Mouse (Mus musculus): ENCODE data around the gene Mark1. TPM values are rescaled to one million over a fixed set of nuclear protein-coding genes. Genes with fewer than 3 reads are reported as not detected.

The Mark1 gene
- polyA plus RNA-seq, 1 experiment from 2014 or later: 1.5 TPM

- no peak overlapping the region for H3K27ac ChIP-seq (ENCODE audit: low read length)
- DNase-seq (ENCODE audit: low spot score): peak; percentile 59
- H3K27me3 ChIP-seq (replicated peaks; ENCODE audit: insufficient read depth, low read length): no peaks in the 10 kb centered on the region
- ATAC-seq: peak; percentile 61
- H3K4me2 ChIP-seq (replicated peaks; ENCODE audit: low read depth, low read length): no peak overlapping the region
- WGBS: 43% methylated on average over 12 of the region's 12 CpGs
- no peaks in the 10 kb centered on the region for H3K36me3 ChIP-seq (ENCODE audit: insufficient read depth, low read length)
- TF ChIP-seq EP300 (IDR thresholded peaks at IDR 0.05) (no peak), CTCF (IDR thresholded peaks at IDR 0.05) (peak; percentile 60)
- no peaks in the 10 kb centered on the region for H3K4me1 ChIP-seq (ENCODE audit: insufficient read depth, low read depth, low read length)
- H3K4me3 ChIP-seq (ENCODE audit: low read depth, low read length): no peak overlapping the region
- H3K9me3 ChIP-seq (ENCODE audit: low read length): no peaks in the 10 kb centered on the region
- H3K9ac ChIP-seq (replicated peaks; ENCODE audit: low read depth): no peak overlapping the region
These were observed 33.5 kb downstream of the Mark1 start for GRCm38 (mm10) chr1:184965682-184966360.

DNA sequence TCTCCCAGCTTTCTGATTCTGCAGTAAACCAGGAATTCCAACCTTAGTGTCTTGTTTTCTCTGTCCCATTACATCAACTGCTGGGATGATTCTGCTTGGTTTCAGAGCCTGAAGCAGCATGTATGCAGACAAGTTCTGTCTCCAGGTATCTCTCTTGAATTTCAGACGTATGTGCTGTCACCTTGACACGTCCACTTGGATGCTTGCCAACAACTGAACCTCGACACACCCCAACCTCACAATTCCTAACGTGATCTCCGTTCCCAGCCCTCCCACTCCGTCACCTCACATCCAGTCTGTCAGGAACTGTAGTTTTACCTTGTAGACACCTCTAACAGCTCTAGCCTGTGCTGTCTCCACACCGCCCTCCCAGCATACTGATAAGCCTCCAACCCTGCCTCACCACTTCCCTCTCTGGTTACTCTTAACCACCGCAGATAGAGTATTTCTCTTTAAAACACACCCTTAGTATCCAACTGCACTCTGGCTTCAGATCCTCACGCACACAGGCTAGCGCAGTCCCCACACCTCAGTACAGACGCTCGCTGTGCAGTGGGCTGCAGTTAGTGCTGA, 36.2 kb downstream of the Mark1 start:
- no peak for DNase-seq (ENCODE audit: low spot score)
- no peaks in the 10 kb centered on the region for H3K36me3 ChIP-seq (ENCODE audit: insufficient read depth, low read length)

DNA sequence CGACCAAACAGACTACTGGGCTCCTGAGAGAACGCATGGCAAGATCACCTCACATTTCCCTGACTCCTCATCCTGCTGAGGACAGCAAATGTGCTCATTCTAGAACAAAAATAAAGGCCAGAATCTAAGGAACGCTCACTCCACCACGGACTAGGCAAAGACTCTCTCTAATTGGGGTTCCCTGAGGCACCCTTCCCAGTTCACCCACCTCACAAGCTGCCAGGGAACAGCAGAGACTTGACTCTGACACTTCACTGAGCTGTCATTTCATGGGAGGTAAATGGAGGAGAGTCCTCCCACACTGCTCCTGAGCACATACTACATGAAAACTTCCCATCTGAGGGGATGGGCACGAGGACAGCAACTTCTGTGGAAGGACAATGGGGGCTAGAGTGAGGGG, 37.5 kb downstream of the Mark1 start:
- ATAC-seq (no peak), DNase-seq (ENCODE audit: low spot score) (no peak)
- H3K27me3 ChIP-seq (replicated peaks; ENCODE audit: insufficient read depth, low read length): no peaks in the 10 kb centered on the region
- WGBS: 76% methylated on average over 5 of the region's 5 CpGs
- no peak overlapping the region for H3K4me2 ChIP-seq (replicated peaks; ENCODE audit: low read depth, low read length)
- TF ChIP-seq CTCF (IDR thresholded peaks at IDR 0.05) (no peak), EP300 (IDR thresholded peaks at IDR 0.05) (no peak)
- H3K27ac ChIP-seq (ENCODE audit: low read length): no peak overlapping the region
- H3K4me3 ChIP-seq (ENCODE audit: low read depth, low read length): no peak overlapping the region
- H3K4me1 ChIP-seq (ENCODE audit: insufficient read depth, low read depth, low read length): no peaks in the 10 kb centered on the region
- H3K36me3 ChIP-seq (ENCODE audit: insufficient read depth, low read length): no peaks in the 10 kb centered on the region
- H3K9ac ChIP-seq (replicated peaks; ENCODE audit: low read depth): no peak overlapping the region
- H3K9me3 ChIP-seq (ENCODE audit: low read length): no peaks in the 10 kb centered on the region

More for the DNA sequence above, 36.2 kb downstream of the Mark1 start:
- no peaks in the 10 kb centered on the region for H3K9me3 ChIP-seq (ENCODE audit: low read length)
- H3K27me3 ChIP-seq (replicated peaks; ENCODE audit: insufficient read depth, low read length): no peaks in the 10 kb centered on the region
- no peak overlapping the region for H3K4me2 ChIP-seq (replicated peaks; ENCODE audit: low read depth, low read length)
- no peak overlapping the region for H3K4me3 ChIP-seq (ENCODE audit: low read depth, low read length)
- H3K4me1 ChIP-seq (ENCODE audit: insufficient read depth, low read depth, low read length): no peaks in the 10 kb centered on the region
- ATAC-seq: no peak
- TF ChIP-seq CTCF (IDR thresholded peaks at IDR 0.05) (no peak), EP300 (IDR thresholded peaks at IDR 0.05) (no peak)
- H3K27ac ChIP-seq (ENCODE audit: low read length): no peak overlapping the region
- no peak overlapping the region for H3K9ac ChIP-seq (replicated peaks; ENCODE audit: low read depth)
- 39% methylated on average over 12 of the region's 12 CpGs for WGBS

- peak; percentile 49; the same call in 1 of the 2 replicates for ATAC-seq
- H3K9me3 ChIP-seq (ENCODE audit: low read length): no peaks in the 10 kb centered on the region
- TF ChIP-seq EP300 (IDR thresholded peaks at IDR 0.05) (no peak), CTCF (IDR thresholded peaks at IDR 0.05) (no peak)
- no peak overlapping the region for H3K9ac ChIP-seq (replicated peaks; ENCODE audit: low read depth)
- no peaks in the 10 kb centered on the region for H3K36me3 ChIP-seq (ENCODE audit: insufficient read depth, low read length)
- H3K27ac ChIP-seq (ENCODE audit: low read length): 0 out of 2 replicates have a peak overlapping the region, but pooled peaks have one; percentile 9
- H3K4me1 ChIP-seq (ENCODE audit: insufficient read depth, low read depth, low read length): no peaks in the 10 kb centered on the region
- WGBS: 64% methylated on average over 9 of the region's 9 CpGs
- H3K4me3 ChIP-seq (ENCODE audit: low read depth, low read length): no peak overlapping the region
- peak; percentile 31 for DNase-seq (ENCODE audit: low spot score)
- H3K4me2 ChIP-seq (replicated peaks; ENCODE audit: low read depth, low read length): no peak overlapping the region
- no peaks in the 10 kb centered on the region for H3K27me3 ChIP-seq (replicated peaks; ENCODE audit: insufficient read depth, low read length)
These were observed 40.6 kb downstream of the Mark1 start for GRCm38 (mm10) chr1:184958818-184959217.

DNA sequence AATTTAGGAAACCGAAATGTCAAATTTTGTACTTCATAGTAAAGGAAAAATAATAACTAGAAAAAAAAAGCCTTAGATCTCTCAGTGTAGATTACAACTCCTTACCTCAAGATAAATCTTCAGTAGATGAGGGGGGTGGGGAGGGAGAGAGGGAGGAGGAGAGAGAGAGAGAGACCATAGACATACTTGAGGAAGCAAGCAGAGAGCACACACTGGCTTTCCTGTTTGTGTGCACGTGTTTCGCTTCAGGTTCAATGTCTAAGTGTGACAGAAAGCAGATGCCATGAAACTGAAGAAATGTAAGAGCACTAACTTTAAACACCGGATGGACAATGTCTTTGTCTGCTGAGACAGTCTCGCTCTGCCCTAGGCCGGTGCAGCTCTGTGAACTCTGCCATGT, 41.0 kb downstream of the Mark1 start:
- 0 out of 2 replicates have a peak overlapping the region, but pooled peaks have one; percentile 9 for H3K27ac ChIP-seq (ENCODE audit: low read length)
- H3K9me3 ChIP-seq (ENCODE audit: low read length): no peaks in the 10 kb centered on the region
- H3K27me3 ChIP-seq (replicated peaks; ENCODE audit: insufficient read depth, low read length): no peaks in the 10 kb centered on the region
- no peak overlapping the region for H3K4me2 ChIP-seq (replicated peaks; ENCODE audit: low read depth, low read length)
- H3K4me1 ChIP-seq (ENCODE audit: insufficient read depth, low read depth, low read length): no peaks in the 10 kb centered on the region
- 61% methylated on average over 6 of the region's 6 CpGs for WGBS
- 0 out of 2 replicates have a peak, but pooled peaks have one; percentile 6 for ATAC-seq
- no peak overlapping the region for H3K9ac ChIP-seq (replicated peaks; ENCODE audit: low read depth)
- H3K36me3 ChIP-seq (ENCODE audit: insufficient read depth, low read length): no peaks in the 10 kb centered on the region
- no peak for DNase-seq (ENCODE audit: low spot score)
- H3K4me3 ChIP-seq (ENCODE audit: low read depth, low read length): no peak overlapping the region
- TF ChIP-seq EP300 (IDR thresholded peaks at IDR 0.05) (no peak), CTCF (IDR thresholded peaks at IDR 0.05) (no peak)

DNA sequence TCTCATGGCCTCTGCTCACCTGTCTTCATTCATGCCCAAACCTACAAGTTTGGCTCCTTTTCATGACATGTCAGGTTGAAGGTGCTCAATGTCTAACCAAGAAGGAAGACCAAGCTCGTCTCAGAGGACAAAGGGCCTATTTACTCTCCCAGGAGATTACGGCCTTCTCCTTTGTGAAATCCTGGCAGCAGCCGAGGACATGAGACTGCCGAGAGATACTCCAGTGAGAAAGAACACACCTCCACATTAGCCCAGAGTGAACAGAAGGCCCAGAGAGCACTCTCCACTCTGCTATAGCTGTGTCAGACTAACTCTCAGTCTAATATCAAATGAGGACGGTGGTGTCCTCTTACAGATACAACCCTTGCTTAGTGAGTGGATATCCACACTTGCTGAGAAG, 47.6 kb downstream of the Mark1 start:
- no peaks in the 10 kb centered on the region for H3K4me1 ChIP-seq (ENCODE audit: insufficient read depth, low read depth, low read length)
- H3K4me2 ChIP-seq (replicated peaks; ENCODE audit: low read depth, low read length): no peak overlapping the region
- no peaks in the 10 kb centered on the region for H3K9me3 ChIP-seq (ENCODE audit: low read length)
- no peak for ATAC-seq
- no peaks in the 10 kb centered on the region for H3K27me3 ChIP-seq (replicated peaks; ENCODE audit: insufficient read depth, low read length)
- TF ChIP-seq EP300 (IDR thresholded peaks at IDR 0.05) (no peak), CTCF (IDR thresholded peaks at IDR 0.05) (no peak)
- DNase-seq (ENCODE audit: low spot score): no peak
- H3K4me3 ChIP-seq (ENCODE audit: low read depth, low read length): no peak overlapping the region
- 59% methylated on average over 5 of the region's 5 CpGs for WGBS
- no peak overlapping the region for H3K9ac ChIP-seq (replicated peaks; ENCODE audit: low read depth)
- H3K27ac ChIP-seq (ENCODE audit: low read length): no peak overlapping the region
- no peaks in the 10 kb centered on the region for H3K36me3 ChIP-seq (ENCODE audit: insufficient read depth, low read length)
